Mouse (Mus musculus): Measurements from ENCODE around the gene Adgrl1. TPM values are rescaled to one million over a fixed set of nuclear protein-coding genes. Genes with fewer than 3 reads are reported as not detected.
A peak's percentile ranks its signal among the peaks of the same experiment; 100 is the strongest.

Adgrl1 gene
- polyA plus RNA-seq (2014; fragmentation: Nextera tagmentation; extraction: Ambion mirVana) = 18.3 and 20.5 TPM in 2 replicates

DNA sequence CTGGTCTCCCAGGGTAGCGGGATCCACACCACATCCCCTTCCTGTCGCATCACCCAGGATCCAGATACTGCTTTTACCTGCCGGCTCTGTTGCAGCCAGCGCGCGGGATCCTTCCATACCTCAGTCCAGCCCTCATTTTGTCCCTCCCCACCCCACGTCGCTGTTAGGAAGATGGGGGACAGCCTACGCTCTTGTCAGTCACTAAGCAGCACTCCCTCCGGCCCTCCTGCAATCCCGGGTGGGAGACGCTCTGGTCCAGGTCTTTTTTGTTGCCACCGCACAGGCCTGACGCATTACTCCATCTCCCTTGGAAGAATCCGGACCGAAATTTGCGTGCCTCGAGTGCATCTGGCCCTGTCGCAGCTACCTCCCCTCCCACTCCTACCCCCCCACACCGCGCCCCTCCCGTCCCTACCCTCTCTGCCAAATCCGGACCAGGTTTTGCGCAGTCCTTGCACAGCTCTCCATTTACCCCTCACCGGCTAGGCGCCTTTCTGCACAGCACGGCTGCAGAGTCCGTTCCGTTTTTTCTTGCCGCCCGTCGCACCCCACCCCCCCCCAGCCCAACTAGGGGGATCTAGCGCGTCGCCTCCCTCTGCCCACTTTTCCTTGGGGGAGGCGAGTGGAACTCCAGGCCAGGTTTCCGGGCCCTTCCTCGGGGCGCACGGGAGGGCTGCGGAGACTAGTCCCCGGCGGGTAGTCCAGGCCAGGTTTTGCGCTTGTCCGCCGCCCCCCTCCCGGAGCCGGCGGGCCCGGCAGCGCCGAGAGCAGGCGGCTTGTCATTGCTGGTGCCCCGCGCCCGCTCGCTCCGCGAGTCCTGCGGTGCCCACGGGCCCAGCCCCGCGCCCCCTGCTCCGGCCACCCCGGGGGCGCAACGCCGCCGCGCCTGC, at the start of gene Adgrl1:
Gene Adgrl1 (plus strand): TSS at position 743 of the 890 bp plus-strand sequence.
- Histone ChIP-seq H3K36me3 (replicated peaks; ENCODE audit: control insufficient read depth, insufficient read depth, low read depth, low read length) (no peaks in the 10 kb centered on the region), H3K9ac (replicated peaks; ENCODE audit: low read length) (peak within 1 kb of the TSS; percentile 90), H3K9me3 (replicated peaks; ENCODE audit: control insufficient read depth, low read length) (no peaks in the 10 kb centered on the region), H3K27me3 (ENCODE audit: control insufficient read depth, insufficient read depth, low read length) (no peaks in the 10 kb centered on the region; the same call in 1 of the 2 replicates), H3K4me2 (ENCODE audit: low read depth, low read length) (peak within 1 kb of the TSS; percentile 95), H3K4me3 (ENCODE audit: low read depth, low read length) (peak within 1 kb of the TSS; percentile 99), H3K4me1 (ENCODE audit: control insufficient read depth, insufficient read depth, low read length) (peaks cover 10% of the 10 kb centered on the region), H3K27ac (replicated peaks; ENCODE audit: low read depth, low read length) (peak within 1 kb of the TSS; percentile 97)
- ATAC-seq (replicated peaks; ENCODE audit: insufficient number of reproducible peaks, low FRiP score, low TSS enrichment, low read depth) = peak; percentile 90
- WGBS = under 1% methylated on average over 44 of the region's 70 CpGs
- peak; percentile 96 for DNase-seq (ENCODE audit: low spot score)

- WGBS = 17% methylated on average over 8 of the region's 8 CpGs
- no peak overlapping the region for H3K27ac ChIP-seq (replicated peaks; ENCODE audit: low read depth, low read length)
- H3K9me3 ChIP-seq (replicated peaks; ENCODE audit: control insufficient read depth, low read length) = no peaks in the 10 kb centered on the region
- no peaks in the 10 kb centered on the region for H3K27me3 ChIP-seq (ENCODE audit: control insufficient read depth, insufficient read depth, low read length)
- no peak overlapping the region for H3K4me2 ChIP-seq (ENCODE audit: low read depth, low read length)
- no peaks in the 10 kb centered on the region; the same call in 1 of the 2 replicates for H3K4me1 ChIP-seq (ENCODE audit: control insufficient read depth, insufficient read depth, low read length)
- ATAC-seq (replicated peaks; ENCODE audit: insufficient number of reproducible peaks, low FRiP score, low TSS enrichment, low read depth) (no peak), DNase-seq (ENCODE audit: low spot score) (no peak)
- H3K4me3 ChIP-seq (ENCODE audit: low read depth, low read length) = no peak overlapping the region
- H3K36me3 ChIP-seq (replicated peaks; ENCODE audit: control insufficient read depth, insufficient read depth, low read depth, low read length) = no peaks in the 10 kb centered on the region
- 0 out of 2 replicates have a peak overlapping the region, but pooled peaks have one; percentile 25 for H3K9ac ChIP-seq (replicated peaks; ENCODE audit: low read length)
Observed at GRCm38 (mm10) chr8:83852329-83852728, 47.6 kb upstream of the Adgrl1 start.

GRCm38 (mm10) chr8:83853323-83854050, 46.4 kb upstream of the Adgrl1 start:
- Histone ChIP-seq H3K9ac (replicated peaks; ENCODE audit: low read length) (no peak overlapping the region), H3K4me2 (ENCODE audit: low read depth, low read length) (no peak overlapping the region), H3K4me1 (ENCODE audit: control insufficient read depth, insufficient read depth, low read length) (no peaks in the 10 kb centered on the region; the same call in 1 of the 2 replicates), H3K36me3 (replicated peaks; ENCODE audit: control insufficient read depth, insufficient read depth, low read depth, low read length) (no peaks in the 10 kb centered on the region), H3K27me3 (ENCODE audit: control insufficient read depth, insufficient read depth, low read length) (no peaks in the 10 kb centered on the region), H3K27ac (replicated peaks; ENCODE audit: low read depth, low read length) (no peak overlapping the region), H3K9me3 (replicated peaks; ENCODE audit: control insufficient read depth, low read length) (no peaks in the 10 kb centered on the region), H3K4me3 (ENCODE audit: low read depth, low read length) (no peak overlapping the region)
- ATAC-seq (replicated peaks; ENCODE audit: insufficient number of reproducible peaks, low FRiP score, low TSS enrichment, low read depth) = no peak
- 85% methylated on average over 3 of the region's 3 CpGs for WGBS
- no peak for DNase-seq (ENCODE audit: low spot score)

GRCm38 (mm10) chr8:83856486-83857065, 43.3 kb upstream of the Adgrl1 start:
- no peak overlapping the region for H3K4me3 ChIP-seq (ENCODE audit: low read depth, low read length)
- no peak overlapping the region for H3K4me2 ChIP-seq (ENCODE audit: low read depth, low read length)
- H3K9me3 ChIP-seq (replicated peaks; ENCODE audit: control insufficient read depth, low read length) = no peaks in the 10 kb centered on the region
- DNase-seq (ENCODE audit: low spot score) (no peak), ATAC-seq (replicated peaks; ENCODE audit: insufficient number of reproducible peaks, low FRiP score, low TSS enrichment, low read depth) (no peak)
- no peaks in the 10 kb centered on the region; the same call in 1 of the 2 replicates for H3K4me1 ChIP-seq (ENCODE audit: control insufficient read depth, insufficient read depth, low read length)
- no peaks in the 10 kb centered on the region for H3K27me3 ChIP-seq (ENCODE audit: control insufficient read depth, insufficient read depth, low read length)
- H3K27ac ChIP-seq (replicated peaks; ENCODE audit: low read depth, low read length) = no peak overlapping the region
- WGBS = 84% methylated on average over 6 of the region's 6 CpGs
- no peak overlapping the region for H3K9ac ChIP-seq (replicated peaks; ENCODE audit: low read length)
- no peaks in the 10 kb centered on the region for H3K36me3 ChIP-seq (replicated peaks; ENCODE audit: control insufficient read depth, insufficient read depth, low read depth, low read length)

GRCm38 (mm10) chr8:83862439-83863268, 37.3 kb upstream of the Adgrl1 start:
- DNase-seq (ENCODE audit: low spot score) = peak; percentile 28
- no peak for ATAC-seq (replicated peaks; ENCODE audit: insufficient number of reproducible peaks, low FRiP score, low TSS enrichment, low read depth)
- 8% methylated on average over 24 of the region's 24 CpGs for WGBS
- peak overlapping the region; percentile 48 for H3K9ac ChIP-seq (replicated peaks; ENCODE audit: low read length)
- no peak overlapping the region for H3K27ac ChIP-seq (replicated peaks; ENCODE audit: low read depth, low read length)
- H3K36me3 ChIP-seq (replicated peaks; ENCODE audit: control insufficient read depth, insufficient read depth, low read depth, low read length) = no peaks in the 10 kb centered on the region
- H3K4me3 ChIP-seq (ENCODE audit: low read depth, low read length) = peak overlapping the region; percentile 21
- H3K27me3 ChIP-seq (ENCODE audit: control insufficient read depth, insufficient read depth, low read length) = no peaks in the 10 kb centered on the region
- no peaks in the 10 kb centered on the region; the same call in 1 of the 2 replicates for H3K4me1 ChIP-seq (ENCODE audit: control insufficient read depth, insufficient read depth, low read length)
- H3K9me3 ChIP-seq (replicated peaks; ENCODE audit: control insufficient read depth, low read length) = no peaks in the 10 kb centered on the region
- H3K4me2 ChIP-seq (ENCODE audit: low read depth, low read length) = peak overlapping the region; percentile 45

DNA sequence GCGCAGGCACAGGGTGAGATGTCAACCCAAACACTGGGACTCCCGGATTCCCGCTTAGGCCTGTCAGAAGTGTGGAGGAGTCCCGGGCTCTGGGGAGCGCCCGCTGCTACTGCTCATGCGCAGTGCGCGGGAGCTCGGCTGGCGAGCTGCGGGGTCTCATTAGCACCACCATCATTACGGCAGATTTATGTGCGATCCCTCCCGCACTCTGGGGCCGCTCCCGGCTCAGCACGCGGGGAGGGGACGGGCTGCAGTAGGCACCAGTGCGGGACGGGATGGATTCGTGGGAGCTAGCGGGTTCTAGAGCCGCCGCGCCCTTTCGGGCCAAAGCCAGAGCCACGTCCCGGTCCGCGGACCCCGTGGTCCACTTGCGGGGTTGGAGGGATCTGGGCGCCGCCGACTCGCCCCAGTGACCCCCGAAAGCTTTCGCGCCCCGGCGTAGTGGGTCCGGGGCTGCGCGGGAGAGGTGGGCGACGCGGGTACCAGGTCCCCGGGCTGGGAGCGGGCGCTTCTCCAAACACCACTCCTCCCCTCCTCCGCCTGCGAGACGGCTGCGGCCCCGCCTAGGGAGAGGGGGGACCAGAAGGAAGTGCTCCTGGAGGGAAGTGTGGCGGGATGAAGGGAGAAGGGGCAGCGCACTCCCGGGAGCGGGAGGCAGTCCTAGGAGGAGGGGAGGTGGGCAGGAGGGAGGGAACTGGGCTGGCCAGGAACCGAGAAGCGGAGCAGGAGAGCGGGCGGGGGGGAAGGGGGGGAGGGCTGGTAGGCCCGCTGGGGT, 24.8 kb upstream of the Adgrl1 start:
- no peaks in the 10 kb centered on the region for H3K36me3 ChIP-seq (replicated peaks; ENCODE audit: control insufficient read depth, insufficient read depth, low read depth, low read length)
- no peak overlapping the region for H3K27ac ChIP-seq (replicated peaks; ENCODE audit: low read depth, low read length)
- ATAC-seq (replicated peaks; ENCODE audit: insufficient number of reproducible peaks, low FRiP score, low TSS enrichment, low read depth) = peak; percentile 76
- WGBS = 0% methylated on average over 50 of the region's 66 CpGs
- no peaks in the 10 kb centered on the region for H3K9me3 ChIP-seq (replicated peaks; ENCODE audit: control insufficient read depth, low read length)
- H3K4me2 ChIP-seq (ENCODE audit: low read depth, low read length) = peak overlapping the region; percentile 90
- peaks cover 9% of the 10 kb centered on the region for H3K27me3 ChIP-seq (ENCODE audit: control insufficient read depth, insufficient read depth, low read length)
- DNase-seq (ENCODE audit: low spot score) = peak; percentile 76
- peak overlapping the region; percentile 61 for H3K4me3 ChIP-seq (ENCODE audit: low read depth, low read length)
- H3K4me1 ChIP-seq (ENCODE audit: control insufficient read depth, insufficient read depth, low read length) = no peaks in the 10 kb centered on the region; the same call in 1 of the 2 replicates
- peak overlapping the region; percentile 78 for H3K9ac ChIP-seq (replicated peaks; ENCODE audit: low read length)

DNA sequence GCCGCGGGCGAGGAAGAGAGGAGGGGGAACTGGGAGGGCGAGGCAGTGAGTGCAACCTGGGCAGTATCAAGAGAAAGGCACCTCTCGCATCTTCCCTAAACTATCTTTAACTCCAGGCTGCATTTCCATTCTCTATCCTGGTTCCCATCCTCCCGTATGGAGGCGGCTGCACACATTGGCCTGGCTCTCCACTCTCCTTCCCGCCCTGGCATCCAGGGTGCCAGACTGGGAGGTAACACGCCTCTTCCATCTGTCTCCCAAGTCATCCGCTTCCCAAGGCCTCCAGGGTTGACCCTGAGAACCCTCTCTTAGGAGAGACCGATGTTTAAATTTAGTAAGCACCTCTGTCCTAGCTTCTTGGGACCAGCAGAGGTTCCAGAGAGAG, 24.3 kb upstream of the Adgrl1 start:
- Histone ChIP-seq H3K4me2 (ENCODE audit: low read depth, low read length) (peak overlapping the region; percentile 90), H3K27me3 (ENCODE audit: control insufficient read depth, insufficient read depth, low read length) (peaks cover 9% of the 10 kb centered on the region), H3K27ac (replicated peaks; ENCODE audit: low read depth, low read length) (no peak overlapping the region), H3K4me1 (ENCODE audit: control insufficient read depth, insufficient read depth, low read length) (no peaks in the 10 kb centered on the region; the same call in 1 of the 2 replicates), H3K9me3 (replicated peaks; ENCODE audit: control insufficient read depth, low read length) (no peaks in the 10 kb centered on the region), H3K36me3 (replicated peaks; ENCODE audit: control insufficient read depth, insufficient read depth, low read depth, low read length) (no peaks in the 10 kb centered on the region), H3K9ac (replicated peaks; ENCODE audit: low read length) (peak overlapping the region; percentile 78), H3K4me3 (ENCODE audit: low read depth, low read length) (peak overlapping the region; percentile 61)
- DNase-seq (ENCODE audit: low spot score) (peak; percentile 35), ATAC-seq (replicated peaks; ENCODE audit: insufficient number of reproducible peaks, low FRiP score, low TSS enrichment, low read depth) (0 out of 2 replicates have a peak, but pooled peaks have one; percentile 29)
- WGBS = under 1% methylated on average over 10 of the region's 11 CpGs
